Mouse (Mus musculus): ENCODE measurements at regions not wholly inside any gene's neighbourhood (a gene's known extent, or its start where the extent isn't known, plus 50 kb on each side); places are given as distances from the start of the nearest gene placed in this dataset.

DNA sequence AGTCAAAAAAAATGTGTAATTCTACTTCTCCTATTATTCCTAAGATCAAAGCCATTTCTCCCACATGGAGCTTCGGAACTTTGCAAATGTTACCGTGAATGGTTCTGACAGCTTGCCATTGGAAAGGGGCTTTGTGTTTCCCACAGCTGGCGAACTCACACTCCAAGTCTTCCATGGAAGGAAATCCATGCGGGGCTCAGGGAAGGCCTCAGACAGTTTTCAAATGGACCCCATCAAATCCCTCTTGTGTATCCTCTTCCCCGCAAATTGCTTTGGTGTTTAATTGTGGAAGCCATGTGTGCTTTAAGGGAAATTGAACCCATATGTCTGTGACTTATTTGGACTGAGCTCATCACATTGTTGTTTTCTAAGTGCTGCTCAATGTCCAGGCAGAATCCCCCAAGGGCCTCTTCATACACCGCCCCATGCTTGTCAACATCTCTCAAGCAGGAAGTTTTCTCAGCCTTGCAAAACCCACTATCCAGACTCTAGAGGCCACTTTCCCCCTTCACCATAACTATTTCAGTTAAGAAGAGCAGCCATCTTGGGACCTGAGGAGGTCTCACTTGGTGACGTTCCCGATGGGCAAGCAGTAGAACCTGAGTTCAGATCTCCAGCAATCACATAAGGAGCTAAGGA, 310.1 kb upstream of the Prkcq start:
- TF ChIP-seq USF1 (IDR thresholded peaks at IDR 0.05; ENCODE audit: low read depth): no peak
- TF ChIP-seq CTCF (IDR thresholded peaks at IDR 0.05; ENCODE audit: control insufficient read depth, insufficient read depth, insufficient read length): no peak
- no peak for TF ChIP-seq MYOD1 (IDR thresholded peaks at IDR 0.05; ENCODE audit: control insufficient read depth, insufficient read length, low read depth)
- no peak for TF ChIP-seq MYOG (IDR thresholded peaks at IDR 0.05; ENCODE audit: control insufficient read depth, extremely low read depth, insufficient read length)

Measured in C2C12 (cell line).